Mouse (Mus musculus) heart, embryonic 16.5 days (tissue): ENCODE measurements around the gene Phf21b. TPM values are rescaled to one million over a fixed set of nuclear protein-coding genes. Genes with fewer than 3 reads are reported as not detected.
"Not testable (repeated sequence)": the region's sequence is repeated elsewhere in the genome, so short reads cannot be mapped to it uniquely, and the experiment has no call there.

Experiments used
- ATAC-seq: fragments of 200-750 bp; cut with Nextera tagmentation; replicated peaks from 2 replicates; pipeline ENCODE4 v1.8.0; 2017; ENCODE audit warnings: moderate number of reproducible peaks; ENCODE audit not compliant: insufficient read depth, low FRiP score; ENCODE audit errors: extremely low read depth
- H3K27ac ChIP-seq: fragments of 300-500 bp; sonication (generic); 2 replicates; pipeline ENCODE4 v1.5.1; 2014; ENCODE audit warnings: mild to moderate bottlenecking, low read length, control low read depth, moderate library complexity
- H3K27me3 ChIP-seq: fragments of 300-500 bp; sonication (generic); 2 replicates; pipeline ENCODE4 v1.6.1; 2014; ENCODE audit warnings: low read length, mixed read lengths; ENCODE audit not compliant: control insufficient read depth, insufficient read depth
- H3K36me3 ChIP-seq: fragments of 300-500 bp; sonication (generic); 2 replicates; pipeline ENCODE4 v1.6.1; 2014; ENCODE audit not compliant: control insufficient read depth, insufficient read depth
- H3K4me1 ChIP-seq: fragments of 300-500 bp; sonication (generic); 2 replicates; pipeline ENCODE4 v1.6.1; 2014; ENCODE audit warnings: low read length, mixed read lengths; ENCODE audit not compliant: control insufficient read depth, insufficient read depth
- H3K4me2 ChIP-seq: fragments of 300-500 bp; sonication (generic); 2 replicates; pipeline ENCODE4 v1.6.1; 2014; ENCODE audit warnings: low read depth, mild to moderate bottlenecking, control low read depth, low read length
- H3K4me3 ChIP-seq: fragments of 300-500 bp; sonication (generic); 2 replicates; pipeline ENCODE4 v1.5.1; 2014; ENCODE audit warnings: mild to moderate bottlenecking, control low read depth, low read length
- H3K9ac ChIP-seq: fragments of 300-500 bp; sonication (generic); 2 replicates; pipeline ENCODE4 v1.6.1; 2014; ENCODE audit warnings: low read length, control low read depth
- H3K9me3 ChIP-seq: fragments of 300-500 bp; sonication (generic); replicated peaks from 2 replicates; pipeline ENCODE4 v1.6.1; 2016; ENCODE audit warnings: low read length; ENCODE audit not compliant: control insufficient read depth
- WGBS: fragments of 180-500 bp; shearing (Covaris S2); extraction: QIAGEN DNeasy Blood & Tissue Kit; methylation state at CpG from one replicate; pipeline ENCODE4 v1.1.7; 2014; 5-methylcytosine and 5-hydroxymethylcytosine counted together
- polyA plus RNA-seq: library from polyadenylated mRNA; unstranded; fragments of >200 nt; fragmentation: Nextera tagmentation; extraction: Ambion mirVana; gene quantifications from 2 replicates; pipeline ENCODE4 v1.2.1, GENCODE M21; 2015

Gene Phf21b
- polyA plus RNA-seq, 1 experiment from 2014 or later, result 0.55 TPM

DNA sequence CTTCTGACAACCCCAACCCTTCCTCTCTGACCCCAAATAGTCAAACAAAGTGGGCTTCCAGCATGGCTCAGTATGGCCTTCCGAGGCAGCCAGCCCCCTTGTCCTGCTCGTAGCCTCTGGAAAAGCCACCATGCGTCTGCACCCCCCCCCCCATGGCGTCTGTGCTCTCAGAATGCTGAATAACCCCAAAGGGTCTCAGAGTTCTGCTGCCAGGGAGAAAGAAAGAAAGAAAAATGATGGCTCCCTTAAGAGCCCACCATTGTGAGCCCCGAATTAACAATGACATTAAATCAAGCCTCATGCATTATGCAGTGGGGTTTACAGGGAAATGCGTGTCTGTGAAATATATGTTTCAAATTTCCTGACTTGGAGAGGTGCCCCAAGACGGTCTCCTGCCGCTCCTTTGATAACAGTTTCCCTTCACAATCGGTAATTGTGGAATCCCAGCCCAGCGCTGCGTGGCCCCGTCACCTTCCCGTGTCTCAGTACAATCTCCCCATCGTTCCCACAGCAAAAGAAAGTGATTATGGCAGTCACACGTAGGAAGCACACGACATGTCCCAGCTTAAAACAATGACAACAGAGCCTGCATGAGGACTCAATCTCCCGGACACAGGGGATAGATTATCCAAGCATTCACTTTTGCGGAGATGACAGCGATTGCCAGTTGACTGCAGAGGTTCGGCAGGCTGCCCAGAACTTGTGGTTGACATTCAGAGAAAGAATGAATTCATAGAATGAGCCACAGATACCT lies 80.3 kb downstream of the Phf21b start:
- Histone ChIP-seq H3K36me3 (no peaks in the 10 kb centered on the region), H3K4me1 (no peaks in the 10 kb centered on the region; the same call in 1 of the 2 replicates), H3K4me2 (no peak overlapping the region), H3K27me3 (no peaks in the 10 kb centered on the region), H3K9ac (no peak overlapping the region), H3K27ac (no peak overlapping the region), H3K9me3 (no peaks in the 10 kb centered on the region), H3K4me3 (no peak overlapping the region)
- ATAC-seq, result no peak
- 53% methylated on average over 20 of the region's 20 CpGs for WGBS

DNA sequence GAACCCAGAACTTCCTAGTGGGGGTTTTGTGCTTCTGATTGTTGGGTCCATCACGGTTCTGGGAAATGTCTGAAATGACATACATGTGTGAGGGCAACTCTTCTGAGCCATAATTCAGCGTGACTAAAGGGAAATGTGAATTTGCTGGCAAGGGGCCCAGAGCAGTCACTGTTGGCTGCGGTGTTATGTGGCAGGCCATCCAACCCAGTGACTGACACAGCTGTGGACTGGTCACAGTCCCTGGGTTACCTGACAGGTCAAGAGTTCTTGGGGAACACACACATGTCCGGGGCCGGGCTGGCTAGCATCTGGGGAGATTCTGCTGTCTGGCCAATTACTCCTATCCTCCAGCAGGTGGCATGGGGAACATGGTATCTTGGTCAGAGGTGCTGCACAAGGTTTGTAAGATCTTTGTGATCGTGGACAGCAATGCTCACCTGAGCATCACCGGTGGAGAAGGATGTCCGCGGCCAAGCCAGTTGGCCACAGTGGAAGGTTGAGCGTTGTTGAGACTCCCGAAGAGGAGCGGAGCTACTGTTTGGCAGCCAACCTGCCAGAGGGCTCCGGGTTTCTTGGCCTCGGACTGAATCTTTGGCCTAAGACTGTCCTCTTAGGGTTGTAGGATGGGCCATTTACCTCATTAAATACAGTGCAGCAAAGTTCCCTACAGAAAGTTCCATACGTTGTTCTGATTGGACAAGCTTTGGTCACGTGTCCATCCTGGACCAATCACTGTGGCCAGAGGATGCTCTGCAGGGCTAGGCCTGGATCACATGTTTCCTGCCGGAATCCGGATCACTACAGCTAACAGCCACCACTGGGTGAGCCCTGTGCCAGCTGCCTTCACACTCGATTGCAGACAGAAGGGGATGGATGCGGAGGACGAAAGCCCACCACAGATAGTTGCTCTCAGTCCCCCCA lies 83.4 kb downstream of the Phf21b start:
- WGBS, result 73% methylated on average over 21 of the region's 21 CpGs
- ATAC-seq, result no peak
- no peaks in the 10 kb centered on the region; the same call in 1 of the 2 replicates for H3K4me1 ChIP-seq
- no peaks in the 10 kb centered on the region for H3K27me3 ChIP-seq
- H3K36me3 ChIP-seq, result no peaks in the 10 kb centered on the region
- H3K9ac ChIP-seq, result no peak overlapping the region
- H3K4me3 ChIP-seq, result no peak overlapping the region
- no peak overlapping the region for H3K4me2 ChIP-seq
- no peaks in the 10 kb centered on the region for H3K9me3 ChIP-seq
- no peak overlapping the region for H3K27ac ChIP-seq

DNA sequence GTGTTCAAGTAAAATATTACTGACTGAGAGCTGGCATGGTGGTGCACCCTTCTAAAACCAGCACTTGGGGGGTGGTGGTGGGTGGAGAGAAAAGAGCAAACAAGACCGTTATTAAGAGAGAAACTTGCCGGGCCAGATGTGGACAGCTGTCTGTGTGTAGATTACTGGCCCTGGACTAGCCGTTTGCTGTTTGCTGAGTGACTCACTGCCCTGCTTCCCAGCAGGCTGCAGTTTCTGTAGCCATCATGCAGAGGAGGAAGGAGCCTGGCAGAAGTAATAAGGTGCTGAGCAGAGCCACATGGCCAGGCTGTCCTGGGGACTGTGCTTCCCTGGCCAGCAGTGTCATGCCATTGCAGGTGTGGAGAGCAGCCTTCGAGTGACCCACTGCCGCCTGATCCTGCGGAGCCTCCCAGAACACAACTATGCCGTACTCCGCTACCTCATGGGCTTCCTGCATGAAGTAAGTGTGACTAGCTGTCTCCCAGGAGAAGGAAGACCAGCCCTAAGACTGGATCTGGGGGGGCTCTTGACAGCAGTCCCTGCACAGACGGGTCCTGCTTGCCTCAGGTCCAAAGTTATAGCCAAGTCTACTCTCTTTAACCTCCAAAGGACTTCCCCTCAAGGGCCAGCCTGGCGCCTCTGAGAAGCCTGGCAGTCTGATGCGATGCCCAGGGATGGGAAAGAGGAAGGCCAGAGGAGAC lies 86.1 kb downstream of the Phf21b start:
- Histone ChIP-seq H3K4me2 (no peak overlapping the region), H3K27ac (no peak overlapping the region), H3K9ac (no peak overlapping the region), H3K9me3 (no peaks in the 10 kb centered on the region), H3K36me3 (no peaks in the 10 kb centered on the region), H3K27me3 (no peaks in the 10 kb centered on the region), H3K4me1 (no peaks in the 10 kb centered on the region), H3K4me3 (no peak overlapping the region)
- WGBS, result 68% methylated on average over 11 of the region's 11 CpGs
- no peak for ATAC-seq

DNA sequence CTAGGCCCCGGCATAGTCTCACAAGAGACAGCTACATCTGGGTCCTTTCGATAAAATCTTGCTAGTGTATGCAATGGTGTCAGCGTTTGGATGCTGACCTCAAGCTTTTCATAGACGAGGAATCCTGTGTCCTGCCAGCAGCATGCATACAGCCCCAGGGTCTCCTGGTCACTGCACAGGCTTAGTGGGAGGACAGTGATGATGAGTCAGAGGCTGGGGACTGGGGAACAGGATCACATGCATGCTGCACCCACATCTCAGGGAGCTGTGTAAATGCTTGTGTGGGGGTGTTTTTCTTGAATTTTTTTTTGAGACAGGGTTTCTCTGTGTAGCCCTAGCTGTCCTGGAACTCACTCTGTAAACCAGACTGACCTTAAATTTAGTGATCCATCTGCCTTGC lies 87.3 kb downstream of the Phf21b start:
- H3K9me3 ChIP-seq, H3K4me3 ChIP-seq, H3K4me1 ChIP-seq, H3K36me3 ChIP-seq, H3K4me2 ChIP-seq, H3K9ac ChIP-seq, H3K27ac ChIP-seq, H3K27me3 ChIP-seq, ATAC-seq: not testable (repeated sequence)
- 76% methylated on average over 4 of the region's 4 CpGs for WGBS

DNA sequence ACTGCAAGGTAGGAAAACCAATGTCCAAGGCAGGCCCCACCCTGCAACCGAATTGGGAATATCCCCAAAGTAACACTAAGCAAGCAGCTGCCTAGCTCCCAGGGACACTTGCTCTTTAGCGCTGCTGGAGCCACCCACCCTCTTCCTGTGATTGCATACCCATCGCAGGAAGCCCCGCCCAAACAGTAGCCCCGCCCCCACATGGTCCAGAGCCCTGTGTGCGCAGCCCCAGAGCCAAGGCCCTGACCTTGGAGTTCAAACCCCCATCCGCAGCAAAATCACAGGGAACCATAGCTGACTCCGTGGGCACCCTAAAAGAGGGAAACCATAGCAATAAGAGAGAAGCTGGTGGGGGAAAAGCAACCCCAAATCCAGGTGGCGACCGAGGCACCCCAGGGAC lies 89.2 kb downstream of the Phf21b start:
- H3K4me1 ChIP-seq, result no peaks in the 10 kb centered on the region
- no peak overlapping the region for H3K4me2 ChIP-seq
- H3K9me3 ChIP-seq, result no peaks in the 10 kb centered on the region
- 35% methylated on average over 10 of the region's 10 CpGs for WGBS
- no peak overlapping the region for H3K27ac ChIP-seq
- H3K4me3 ChIP-seq, result no peak overlapping the region
- ATAC-seq, result no peak
- H3K9ac ChIP-seq, result no peak overlapping the region
- no peaks in the 10 kb centered on the region for H3K27me3 ChIP-seq
- H3K36me3 ChIP-seq, result no peaks in the 10 kb centered on the region

GRCm38 (mm10) chr15:84763423-84763812 lies 92.4 kb downstream of the Phf21b start:
- Histone ChIP-seq H3K27ac (no peak overlapping the region), H3K9me3 (no peaks in the 10 kb centered on the region), H3K27me3 (no peaks in the 10 kb centered on the region), H3K4me1 (no peaks in the 10 kb centered on the region), H3K4me2 (no peak overlapping the region), H3K36me3 (no peaks in the 10 kb centered on the region), H3K9ac (no peak overlapping the region), H3K4me3 (no peak overlapping the region)
- WGBS, result 51% methylated on average over 7 of the region's 7 CpGs
- no peak for ATAC-seq

- Histone ChIP-seq H3K9ac (no peak overlapping the region), H3K4me3 (no peak overlapping the region), H3K4me1 (no peaks in the 10 kb centered on the region), H3K36me3 (no peaks in the 10 kb centered on the region), H3K4me2 (no peak overlapping the region), H3K27me3 (no peaks in the 10 kb centered on the region; the same call in 1 of the 2 replicates), H3K27ac (no peak overlapping the region), H3K9me3 (no peaks in the 10 kb centered on the region)
- ATAC-seq, result no peak
- 81% methylated on average over 8 of the region's 8 CpGs for WGBS
Observed at GRCm38 (mm10) chr15:84762712-84763422, 93.0 kb downstream of the Phf21b start.

DNA sequence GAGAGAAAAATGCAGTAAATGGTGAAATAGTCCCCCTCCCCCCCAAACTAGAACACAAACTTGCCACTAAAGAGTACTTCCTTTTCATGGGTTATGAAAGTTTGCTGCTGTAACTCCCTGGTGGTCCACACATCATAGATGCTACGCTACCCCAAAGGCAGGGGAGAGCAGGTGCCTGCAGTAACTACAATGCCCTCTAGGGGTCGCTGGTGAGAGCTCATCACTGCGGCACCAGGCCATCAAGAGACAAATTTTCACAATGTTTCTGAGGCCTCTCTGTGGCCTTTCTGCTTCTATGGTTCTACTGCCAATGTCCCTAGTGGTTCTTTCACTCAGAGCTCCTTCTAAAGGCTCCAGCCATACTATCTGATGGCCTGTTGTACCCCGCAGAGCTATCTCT lies 97.4 kb downstream of the Phf21b start:
- Histone ChIP-seq H3K27ac (no peak overlapping the region), H3K4me3 (no peak overlapping the region), H3K27me3 (peaks cover 4% of the 10 kb centered on the region), H3K4me1 (no peaks in the 10 kb centered on the region; the same call in 1 of the 2 replicates), H3K36me3 (no peaks in the 10 kb centered on the region), H3K9ac (no peak overlapping the region), H3K4me2 (no peak overlapping the region), H3K9me3 (no peaks in the 10 kb centered on the region)
- WGBS, result 39% methylated on average over 4 of the region's 4 CpGs
- no peak for ATAC-seq
